Mouse (Mus musculus) cerebellum, adult 8-10 months (tissue): Measurements from ENCODE around the gene Map3k12.

ENCODE experiments used
- DNase-seq: peaks from one replicate; pipeline ENCODE4 v3.0.0; 2022

Gene Map3k12

GRCm38 (mm10) chr15:102458050-102458736 lies 58.7 kb downstream of the Map3k12 start:
- no peak for DNase-seq

- no peak for DNase-seq
Observed at GRCm38 (mm10) chr15:102455993-102456392, 60.9 kb downstream of the Map3k12 start.

DNA sequence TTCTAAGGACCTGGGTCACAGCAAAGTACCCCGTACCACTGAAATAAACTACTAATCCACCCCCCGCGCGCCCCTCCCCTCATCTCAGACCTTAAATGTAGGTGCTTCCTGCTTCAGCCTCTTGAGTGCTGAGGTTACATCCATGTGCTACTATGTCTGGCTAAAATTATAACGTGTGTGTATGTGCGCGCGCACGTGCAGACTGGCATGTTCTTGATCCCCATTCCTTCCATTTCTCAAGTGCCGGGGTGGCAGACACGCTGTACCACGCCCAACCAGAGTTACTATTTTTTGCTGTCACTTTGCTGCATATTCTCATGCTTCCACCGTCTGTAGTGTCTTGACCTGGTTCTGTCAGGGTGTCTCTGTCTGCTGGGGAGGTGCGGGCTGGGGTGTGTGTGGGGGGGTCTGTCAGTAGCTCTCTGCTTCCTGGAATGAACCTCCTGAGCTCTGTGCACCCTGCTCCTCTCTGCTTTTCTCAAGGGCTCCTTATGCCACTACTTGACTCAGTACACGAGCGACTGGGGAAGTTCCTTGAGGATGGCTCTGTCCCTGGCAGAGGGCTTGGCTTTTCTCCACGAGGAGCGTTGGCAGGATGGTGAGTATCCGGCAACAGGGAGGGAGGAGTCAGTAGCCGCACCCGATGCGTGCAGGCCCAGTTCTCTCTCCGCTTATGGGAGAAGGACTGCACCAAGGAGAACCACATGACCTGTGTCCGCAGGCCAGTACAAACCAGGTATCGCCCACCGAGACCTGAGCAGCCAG lies 65.0 kb downstream of the Map3k12 start:
- no peak for DNase-seq

DNA sequence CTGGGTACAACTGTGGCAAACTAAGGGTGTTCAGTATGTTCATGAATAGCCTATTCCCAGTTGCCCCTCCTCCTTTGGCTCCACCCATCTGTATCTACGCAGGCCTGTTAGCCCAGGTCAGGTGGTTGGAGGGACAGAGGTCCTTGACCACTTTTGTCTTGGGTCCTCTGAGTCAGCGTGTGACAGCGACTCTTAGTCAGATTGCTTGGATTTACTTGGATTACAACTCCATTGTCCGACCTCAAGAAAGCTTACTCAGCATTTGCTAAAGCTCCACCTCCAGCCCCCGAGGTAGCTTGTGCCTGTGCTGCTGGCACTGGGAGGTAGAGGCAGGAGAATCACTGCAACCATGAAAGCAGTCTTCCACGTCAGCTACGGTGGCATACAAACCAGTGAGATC lies 65.9 kb downstream of the Map3k12 start:
- DNase-seq = no peak

DNA sequence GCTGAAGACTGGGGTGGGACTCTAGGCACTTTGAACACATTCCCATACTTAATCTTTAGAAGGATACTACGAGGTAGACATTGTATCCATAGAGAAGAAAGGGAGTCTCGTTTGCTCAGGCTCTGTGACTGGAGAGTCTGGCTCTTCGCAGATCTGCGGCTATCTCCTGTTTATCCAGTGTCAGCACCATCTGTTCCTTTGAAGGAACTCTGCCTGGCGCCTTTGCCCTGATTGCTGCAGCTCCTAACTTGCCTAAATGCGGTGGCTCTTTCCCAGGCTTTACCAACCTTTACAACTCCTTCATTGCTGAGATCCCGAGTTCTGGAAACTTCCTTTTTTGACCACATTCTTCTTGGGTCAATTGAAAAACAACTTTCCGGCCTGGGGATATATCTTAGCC lies 67.5 kb downstream of the Map3k12 start:
- no peak for DNase-seq
